Mouse (Mus musculus): ENCODE measurements at regions not wholly inside any gene's neighbourhood (a gene's known extent, or its start where the extent isn't known, plus 50 kb on each side); places are given as distances from the start of the nearest gene placed in this dataset.

DNA sequence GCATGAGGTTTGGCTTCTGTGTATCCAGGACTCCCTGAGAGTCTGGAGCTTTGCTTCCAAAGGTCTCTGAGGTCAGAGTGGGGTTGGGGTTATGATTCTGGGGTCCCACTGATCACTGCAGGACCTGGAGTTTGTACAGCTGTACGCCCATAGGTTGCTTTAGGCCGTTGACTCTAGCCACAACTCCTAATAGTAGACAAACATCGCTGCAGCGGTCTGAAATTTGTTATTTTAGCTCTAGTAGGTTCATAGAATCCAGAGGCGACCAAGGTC lies 67.4 kb upstream of the Serbp1 start:
- peaks cover 2% of the 10 kb centered on the region; the same call in 1 of the 2 replicates for H3K9me3 ChIP-seq (replicated peaks; ENCODE audit: control insufficient read depth, low read length)
- peak overlapping the region; percentile 29; the same call in 1 of the 2 replicates for H3K4me2 ChIP-seq
- H3K9ac ChIP-seq (ENCODE audit: low read depth, low read length) = no peak overlapping the region
- ATAC-seq (replicated peaks; ENCODE audit: insufficient number of reproducible peaks, low FRiP score, low TSS enrichment) = no peak
- no peak overlapping the region for H3K27ac ChIP-seq (ENCODE audit: low read depth, low read length)
- no peak overlapping the region for H3K4me3 ChIP-seq (ENCODE audit: low read depth, low read length)
- H3K4me1 ChIP-seq (ENCODE audit: control insufficient read depth, insufficient read depth, low read length) = no peaks in the 10 kb centered on the region
- H3K36me3 ChIP-seq (ENCODE audit: control insufficient read depth, insufficient read depth, low read length) = no peaks in the 10 kb centered on the region
- WGBS (ENCODE audit: insufficient replicate concordance) = 78% methylated on average over 5 of the region's 5 CpGs
- H3K27me3 ChIP-seq (ENCODE audit: control insufficient read depth, insufficient read depth, low read length) = no peaks in the 10 kb centered on the region

DNA sequence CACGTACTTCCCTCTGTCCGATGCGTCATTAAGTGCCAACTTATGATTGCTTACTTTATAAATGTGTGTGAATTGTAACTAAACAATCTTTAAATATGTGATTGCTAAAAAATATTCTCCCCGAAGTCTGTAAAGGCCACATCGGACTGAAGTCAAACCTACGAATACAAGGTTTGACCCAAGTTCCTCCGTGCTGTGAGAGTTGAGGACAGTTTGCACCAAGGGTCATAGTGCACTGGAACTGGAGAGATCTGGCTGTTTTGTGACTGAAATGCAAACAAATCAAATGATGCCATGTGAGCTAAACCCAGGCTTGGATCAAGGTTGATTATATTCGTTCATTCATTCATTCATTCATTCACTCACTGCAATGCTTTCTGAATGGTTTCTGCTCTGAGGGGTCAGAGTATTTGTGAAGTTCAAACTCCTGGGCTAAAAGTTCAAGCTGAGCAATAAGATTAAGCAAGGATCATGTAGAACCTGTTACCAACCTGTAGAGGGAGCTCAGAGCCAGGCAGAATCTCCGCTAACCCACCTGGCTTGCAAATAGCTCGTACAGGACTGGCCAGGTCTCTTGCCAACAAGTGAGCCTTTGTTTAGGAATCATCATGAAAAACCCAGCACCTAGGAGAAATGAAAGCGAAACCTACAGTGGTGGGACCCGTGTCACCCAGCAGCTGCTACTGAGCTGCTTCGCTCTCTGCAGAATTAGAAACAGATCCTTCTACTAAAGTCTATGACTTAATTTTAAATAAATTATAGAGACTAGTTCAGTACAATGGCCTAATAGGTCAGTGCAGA lies 67.9 kb upstream of the Serbp1 start:
- Histone ChIP-seq H3K4me1 (ENCODE audit: control insufficient read depth, insufficient read depth, low read length) (no peaks in the 10 kb centered on the region), H3K4me3 (ENCODE audit: low read depth, low read length) (no peak overlapping the region), H3K27me3 (ENCODE audit: control insufficient read depth, insufficient read depth, low read length) (no peaks in the 10 kb centered on the region), H3K36me3 (ENCODE audit: control insufficient read depth, insufficient read depth, low read length) (no peaks in the 10 kb centered on the region), H3K9ac (ENCODE audit: low read depth, low read length) (no peak overlapping the region), H3K4me2 (peak overlapping the region; percentile 29; the same call in 1 of the 2 replicates), H3K9me3 (replicated peaks; ENCODE audit: control insufficient read depth, low read length) (peaks cover 2% of the 10 kb centered on the region; the same call in 1 of the 2 replicates), H3K27ac (ENCODE audit: low read depth, low read length) (no peak overlapping the region)
- WGBS (ENCODE audit: insufficient replicate concordance) = 43% methylated on average over 13 of the region's 13 CpGs
- peak; percentile 52; the same call in 1 of the 2 replicates for ATAC-seq (replicated peaks; ENCODE audit: insufficient number of reproducible peaks, low FRiP score, low TSS enrichment)

DNA sequence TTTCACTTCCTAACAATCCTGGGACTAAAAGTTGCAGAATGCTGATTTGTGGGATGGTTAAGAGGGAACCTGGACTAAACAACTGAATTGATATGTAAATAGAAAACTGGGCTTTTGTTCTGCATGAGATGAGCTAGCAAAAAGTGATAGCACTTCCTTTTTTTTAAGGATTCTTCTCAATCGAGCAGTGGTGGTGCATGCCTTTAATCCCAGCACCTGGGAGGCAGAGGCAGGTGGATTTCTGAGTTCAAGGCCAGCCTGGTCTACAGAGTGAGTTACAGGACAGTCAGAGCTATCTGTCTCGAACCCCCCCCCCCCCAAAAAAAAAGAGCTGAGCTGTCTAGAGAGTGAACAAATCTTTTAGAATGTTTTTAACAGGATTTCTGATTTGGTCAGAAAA lies 69.2 kb upstream of the Serbp1 start:
- ATAC-seq (replicated peaks; ENCODE audit: insufficient number of reproducible peaks, low FRiP score, low TSS enrichment) = no peak
- no peaks in the 10 kb centered on the region for H3K4me1 ChIP-seq (ENCODE audit: control insufficient read depth, insufficient read depth, low read length)
- no peaks in the 10 kb centered on the region for H3K36me3 ChIP-seq (ENCODE audit: control insufficient read depth, insufficient read depth, low read length)
- H3K4me2 ChIP-seq = peak overlapping the region; percentile 67
- 41% methylated on average over 2 of the region's 2 CpGs for WGBS (ENCODE audit: insufficient replicate concordance)
- peak overlapping the region; percentile 54; the same call in 1 of the 2 replicates for H3K9ac ChIP-seq (ENCODE audit: low read depth, low read length)
- H3K27me3 ChIP-seq (ENCODE audit: control insufficient read depth, insufficient read depth, low read length) = no peaks in the 10 kb centered on the region
- H3K27ac ChIP-seq (ENCODE audit: low read depth, low read length) = no peak overlapping the region
- no peaks in the 10 kb centered on the region for H3K9me3 ChIP-seq (replicated peaks; ENCODE audit: control insufficient read depth, low read length)
- peak overlapping the region; percentile 37 for H3K4me3 ChIP-seq (ENCODE audit: low read depth, low read length)

DNA sequence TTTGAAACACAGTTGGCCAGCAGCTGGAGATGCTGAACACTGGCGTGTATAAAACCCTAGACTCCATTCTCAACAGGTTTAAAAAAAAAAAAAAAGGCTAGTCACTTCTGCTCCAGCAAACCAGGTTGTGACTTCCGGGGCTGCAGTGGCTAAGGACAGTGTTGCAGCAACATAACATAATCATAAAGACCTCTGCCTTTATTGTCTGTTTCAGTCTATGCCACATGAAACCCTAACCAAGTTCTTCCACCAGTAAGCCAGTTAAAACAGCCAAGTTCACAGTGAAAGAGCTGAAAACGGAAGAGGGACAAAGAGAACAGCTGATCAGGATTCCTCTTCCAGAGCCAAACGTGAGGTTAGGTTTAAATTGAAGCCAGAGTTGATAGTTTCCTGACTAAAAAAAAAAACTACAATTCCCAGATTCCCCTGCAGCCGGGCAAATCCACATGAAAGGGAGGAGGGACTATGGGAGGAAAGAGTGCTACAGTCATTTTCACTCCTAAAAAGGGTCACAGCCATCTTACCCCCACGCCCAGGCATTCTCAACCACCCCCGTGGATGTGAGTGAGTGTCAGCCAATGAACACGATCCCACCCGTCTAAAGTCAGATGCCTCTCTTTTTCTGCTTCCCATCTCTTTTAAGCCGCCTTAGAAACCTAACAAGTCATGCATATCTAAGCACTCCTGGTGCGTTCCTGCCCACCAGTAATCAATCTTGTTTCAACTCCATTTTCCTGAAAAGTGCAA lies 69.8 kb upstream of the Serbp1 start:
- H3K9ac ChIP-seq (ENCODE audit: low read depth, low read length) = peak overlapping the region; percentile 54; the same call in 1 of the 2 replicates
- H3K36me3 ChIP-seq (ENCODE audit: control insufficient read depth, insufficient read depth, low read length) = no peaks in the 10 kb centered on the region
- no peaks in the 10 kb centered on the region for H3K27me3 ChIP-seq (ENCODE audit: control insufficient read depth, insufficient read depth, low read length)
- H3K4me2 ChIP-seq = peak overlapping the region; percentile 67
- no peaks in the 10 kb centered on the region for H3K9me3 ChIP-seq (replicated peaks; ENCODE audit: control insufficient read depth, low read length)
- H3K4me1 ChIP-seq (ENCODE audit: control insufficient read depth, insufficient read depth, low read length) = no peaks in the 10 kb centered on the region
- 14% methylated on average over 11 of the region's 11 CpGs for WGBS (ENCODE audit: insufficient replicate concordance)
- peak; percentile 60; the same call in 1 of the 2 replicates for ATAC-seq (replicated peaks; ENCODE audit: insufficient number of reproducible peaks, low FRiP score, low TSS enrichment)
- H3K4me3 ChIP-seq (ENCODE audit: low read depth, low read length) = peak overlapping the region; percentile 37
- no peak overlapping the region for H3K27ac ChIP-seq (ENCODE audit: low read depth, low read length)

DNA sequence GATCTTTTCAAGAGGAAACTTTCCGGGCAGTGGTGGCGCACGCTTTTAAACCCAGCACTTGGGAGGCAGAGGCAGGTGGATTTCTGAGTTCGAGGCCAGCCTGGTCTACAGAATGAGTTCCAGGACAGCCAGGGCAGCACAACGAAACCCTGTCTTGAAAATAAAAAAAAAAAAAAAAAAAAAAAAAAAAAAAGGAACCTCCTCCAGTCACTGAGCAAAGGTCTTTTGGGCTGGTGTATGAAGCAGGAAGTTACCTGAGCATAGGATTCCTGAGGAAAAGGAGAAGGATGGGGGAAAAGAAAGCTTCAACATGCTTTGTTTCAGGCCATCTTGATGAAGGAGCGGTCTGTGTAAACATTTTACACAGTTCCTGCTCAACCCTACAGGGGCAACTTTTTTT lies 72.9 kb upstream of the Serbp1 start:
- 91% methylated on average over 6 of the region's 6 CpGs for WGBS (ENCODE audit: insufficient replicate concordance)
- H3K36me3 ChIP-seq (ENCODE audit: control insufficient read depth, insufficient read depth, low read length) = no peaks in the 10 kb centered on the region
- no peak overlapping the region for H3K27ac ChIP-seq (ENCODE audit: low read depth, low read length)
- no peaks in the 10 kb centered on the region for H3K9me3 ChIP-seq (replicated peaks; ENCODE audit: control insufficient read depth, low read length)
- H3K9ac ChIP-seq (ENCODE audit: low read depth, low read length) = no peak overlapping the region
- H3K27me3 ChIP-seq (ENCODE audit: control insufficient read depth, insufficient read depth, low read length) = no peaks in the 10 kb centered on the region
- ATAC-seq (replicated peaks; ENCODE audit: insufficient number of reproducible peaks, low FRiP score, low TSS enrichment) = no peak
- H3K4me1 ChIP-seq (ENCODE audit: control insufficient read depth, insufficient read depth, low read length) = no peaks in the 10 kb centered on the region
- H3K4me2 ChIP-seq = no peak overlapping the region
- H3K4me3 ChIP-seq (ENCODE audit: low read depth, low read length) = no peak overlapping the region

DNA sequence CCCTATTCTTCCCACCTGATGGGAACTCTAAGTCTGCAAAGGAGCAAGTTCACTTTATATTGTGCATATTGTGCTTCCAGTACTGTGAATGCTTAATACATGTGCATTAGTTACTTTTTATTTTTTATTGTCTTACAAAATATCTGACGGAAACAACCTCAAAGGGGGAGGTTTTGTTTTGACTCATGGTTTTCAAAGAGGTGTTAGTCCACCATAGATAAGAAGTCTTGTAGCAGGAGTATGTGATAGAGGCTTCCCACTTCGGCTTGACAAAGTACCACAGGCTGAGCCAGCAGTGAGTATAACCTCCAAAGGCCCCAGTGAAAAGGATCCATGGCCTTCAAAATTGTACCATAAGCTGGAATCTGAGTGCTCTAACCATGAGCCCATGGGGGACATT lies 74.0 kb upstream of the Serbp1 start:
- no peaks in the 10 kb centered on the region for H3K4me1 ChIP-seq (ENCODE audit: control insufficient read depth, insufficient read depth, low read length)
- no peaks in the 10 kb centered on the region for H3K36me3 ChIP-seq (ENCODE audit: control insufficient read depth, insufficient read depth, low read length)
- H3K27ac ChIP-seq (ENCODE audit: low read depth, low read length) = no peak overlapping the region
- no peak for ATAC-seq (replicated peaks; ENCODE audit: insufficient number of reproducible peaks, low FRiP score, low TSS enrichment)
- H3K9me3 ChIP-seq (replicated peaks; ENCODE audit: control insufficient read depth, low read length) = no peaks in the 10 kb centered on the region
- H3K27me3 ChIP-seq (ENCODE audit: control insufficient read depth, insufficient read depth, low read length) = no peaks in the 10 kb centered on the region; the same call in 1 of the 2 replicates
- no peak overlapping the region for H3K4me2 ChIP-seq
- no peak overlapping the region for H3K9ac ChIP-seq (ENCODE audit: low read depth, low read length)
- WGBS (ENCODE audit: insufficient replicate concordance) = 55% methylated on average over 2 of the region's 2 CpGs
- no peak overlapping the region for H3K4me3 ChIP-seq (ENCODE audit: low read depth, low read length)

DNA sequence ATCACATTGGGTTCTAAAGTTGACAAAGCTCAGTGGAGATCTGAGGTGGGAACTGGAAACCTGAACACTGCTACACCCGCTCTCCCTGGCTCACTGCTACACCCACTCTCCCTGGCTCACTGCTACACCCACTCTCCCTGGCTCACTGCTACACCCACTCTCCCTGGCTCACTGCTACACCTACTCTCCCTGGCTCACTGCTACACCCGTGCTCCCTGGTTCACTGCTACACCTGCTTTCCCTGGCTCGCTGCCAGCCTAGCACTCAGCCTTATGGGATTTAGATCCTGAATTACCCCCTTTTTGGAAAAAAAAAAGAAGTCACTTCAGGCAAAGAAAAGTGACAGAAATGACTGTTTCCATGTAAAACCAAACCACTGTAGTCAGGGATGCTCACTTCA lies 75.2 kb upstream of the Serbp1 start:
- 76% methylated on average over 3 of the region's 3 CpGs for WGBS (ENCODE audit: insufficient replicate concordance)
- H3K4me2 ChIP-seq = no peak overlapping the region
- H3K9ac ChIP-seq (ENCODE audit: low read depth, low read length) = no peak overlapping the region
- H3K9me3 ChIP-seq (replicated peaks; ENCODE audit: control insufficient read depth, low read length) = no peaks in the 10 kb centered on the region
- ATAC-seq (replicated peaks; ENCODE audit: insufficient number of reproducible peaks, low FRiP score, low TSS enrichment) = no peak
- H3K27ac ChIP-seq (ENCODE audit: low read depth, low read length) = peak overlapping the region; percentile 80
- H3K36me3 ChIP-seq (ENCODE audit: control insufficient read depth, insufficient read depth, low read length) = no peaks in the 10 kb centered on the region
- no peak overlapping the region for H3K4me3 ChIP-seq (ENCODE audit: low read depth, low read length)
- no peaks in the 10 kb centered on the region for H3K4me1 ChIP-seq (ENCODE audit: control insufficient read depth, insufficient read depth, low read length)
- H3K27me3 ChIP-seq (ENCODE audit: control insufficient read depth, insufficient read depth, low read length) = no peaks in the 10 kb centered on the region; the same call in 1 of the 2 replicates

DNA sequence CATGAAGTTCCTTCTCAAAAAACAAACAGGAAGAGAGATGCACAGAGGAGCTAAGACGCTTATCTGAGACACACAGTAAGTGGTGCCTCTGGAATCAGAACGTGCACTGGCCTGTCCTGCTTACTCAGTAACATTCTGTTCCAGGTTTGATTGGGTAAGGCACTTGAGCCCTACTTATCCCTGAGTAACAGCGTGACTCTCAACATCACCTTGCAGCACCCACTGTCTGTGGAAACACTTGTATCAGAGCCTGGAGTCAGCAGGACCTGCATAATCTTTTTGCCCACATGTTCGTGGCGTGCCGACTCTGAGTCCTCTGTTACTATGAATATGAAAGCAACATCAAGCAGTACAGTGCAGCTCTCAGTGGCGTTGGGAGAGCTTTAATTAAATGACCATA lies 76.4 kb upstream of the Serbp1 start:
- Histone ChIP-seq H3K4me2 (peak overlapping the region; percentile 27; the same call in 1 of the 2 replicates), H3K27ac (ENCODE audit: low read depth, low read length) (peak overlapping the region; percentile 80), H3K4me3 (ENCODE audit: low read depth, low read length) (no peak overlapping the region), H3K9ac (ENCODE audit: low read depth, low read length) (no peak overlapping the region), H3K36me3 (ENCODE audit: control insufficient read depth, insufficient read depth, low read length) (no peaks in the 10 kb centered on the region), H3K9me3 (replicated peaks; ENCODE audit: control insufficient read depth, low read length) (no peaks in the 10 kb centered on the region), H3K4me1 (ENCODE audit: control insufficient read depth, insufficient read depth, low read length) (no peaks in the 10 kb centered on the region), H3K27me3 (ENCODE audit: control insufficient read depth, insufficient read depth, low read length) (no peaks in the 10 kb centered on the region; the same call in 1 of the 2 replicates)
- peak; percentile 86 for ATAC-seq (replicated peaks; ENCODE audit: insufficient number of reproducible peaks, low FRiP score, low TSS enrichment)
- 52% methylated on average over 7 of the region's 7 CpGs for WGBS (ENCODE audit: insufficient replicate concordance)

Measured in heart, embryonic 11.5 days (tissue).